Mouse (Mus musculus) midbrain, embryonic 10.5 days (tissue): ENCODE results near the gene Zbtb48. TPM values are rescaled to one million over a fixed set of nuclear protein-coding genes. Genes with fewer than 3 reads are reported as not detected.

Experiments used
- DNase-seq: peaks from one replicate; pipeline ENCODE4 v3.0.0-alpha.2; 2017; ENCODE audit warnings: low spot score
- H3K27ac ChIP-seq: fragments of 300-500 bp; sonication (generic); replicated peaks from 2 replicates; pipeline ENCODE4 v1.5.1; 2016; ENCODE audit warnings: mild to moderate bottlenecking
- H3K27me3 ChIP-seq: fragments of 300-500 bp; sonication (generic); 2 replicates; pipeline ENCODE4 v1.6.1; 2016; ENCODE audit warnings: low read depth, mild to moderate bottlenecking; ENCODE audit not compliant: poor library complexity, severe bottlenecking
- H3K36me3 ChIP-seq: fragments of 300-500 bp; sonication (generic); 2 replicates; pipeline ENCODE4 v1.6.1; 2016; ENCODE audit warnings: mild to moderate bottlenecking, moderate library complexity
- H3K4me1 ChIP-seq: fragments of 300-500 bp; sonication (generic); 2 replicates; pipeline ENCODE4 v1.6.1; 2016
- H3K4me3 ChIP-seq: fragments of 300-500 bp; sonication (generic); 2 replicates; pipeline ENCODE4 v1.5.1; 2016; ENCODE audit warnings: mild to moderate bottlenecking, moderate library complexity
- H3K9me3 ChIP-seq: fragments of 300-500 bp; sonication (generic); replicated peaks from 2 replicates; pipeline ENCODE4 v1.6.1; 2016; ENCODE audit warnings: mild to moderate bottlenecking
- WGBS: fragments of 180-500 bp; shearing (Covaris S2); methylation state at CpG from one replicate; pipeline ENCODE4 v1.1.7; 2016; 5-methylcytosine and 5-hydroxymethylcytosine counted together
- polyA plus RNA-seq: library from polyadenylated mRNA; unstranded; fragments of >200 nt; fragmentation: Nextera tagmentation; extraction: Ambion mirVana; gene quantifications from 2 replicates; pipeline ENCODE4 v1.2.1, GENCODE M21; 2016

Zbtb48 gene
- polyA plus RNA-seq, 1 experiment from 2014 or later, result 18.7 TPM

- Histone ChIP-seq H3K4me1 (peaks cover 56% of the 10 kb centered on the region), H3K36me3 (peaks cover 17% of the 10 kb centered on the region), H3K9me3 (no peaks in the 10 kb centered on the region), H3K4me3 (peak overlapping the region; percentile 88), H3K27me3 (peaks cover 39% of the 10 kb centered on the region), H3K27ac (peak overlapping the region; percentile 86; the same call in 1 of the 2 replicates)
- no peak for DNase-seq
- under 1% methylated on average over 14 of the region's 14 CpGs for WGBS
These were observed 19.3 kb downstream of the Zbtb48 start for GRCm38 (mm10) chr4:152008148-152008500.

- Histone ChIP-seq H3K4me3 (peak overlapping the region; percentile 88), H3K27ac (peak overlapping the region; percentile 86; the same call in 1 of the 2 replicates), H3K27me3 (peaks cover 39% of the 10 kb centered on the region), H3K36me3 (peaks cover 11% of the 10 kb centered on the region), H3K4me1 (peaks cover 56% of the 10 kb centered on the region), H3K9me3 (no peaks in the 10 kb centered on the region)
- no peak for DNase-seq
- 5% methylated on average over 8 of the region's 8 CpGs for WGBS
These were observed 19.9 kb downstream of the Zbtb48 start for GRCm38 (mm10) chr4:152007481-152008147.

GRCm38 (mm10) chr4:152006812-152007211 lies 20.7 kb downstream of the Zbtb48 start:
- Histone ChIP-seq H3K4me3 (no peak overlapping the region), H3K36me3 (peaks cover 3% of the 10 kb centered on the region; the same call in 1 of the 2 replicates), H3K27ac (no peak overlapping the region), H3K4me1 (peaks cover 51% of the 10 kb centered on the region), H3K9me3 (no peaks in the 10 kb centered on the region), H3K27me3 (peaks cover 39% of the 10 kb centered on the region)
- WGBS, result 19% methylated on average over 3 of the region's 3 CpGs
- no peak for DNase-seq

GRCm38 (mm10) chr4:152006137-152006536 lies 21.3 kb downstream of the Zbtb48 start:
- Histone ChIP-seq H3K27ac (no peak overlapping the region), H3K4me1 (peaks cover 45% of the 10 kb centered on the region), H3K36me3 (no peaks in the 10 kb centered on the region), H3K9me3 (no peaks in the 10 kb centered on the region), H3K27me3 (peaks cover 39% of the 10 kb centered on the region), H3K4me3 (no peak overlapping the region)
- DNase-seq, result no peak
- WGBS, result 78% methylated on average over 6 of the region's 6 CpGs

- Histone ChIP-seq H3K36me3 (0 out of 2 replicates have a peak, but pooled peaks cover 2% of the 10 kb centered on the region), H3K4me3 (no peak overlapping the region), H3K4me1 (peaks cover 11% of the 10 kb centered on the region), H3K27ac (no peak overlapping the region), H3K27me3 (peaks cover 23% of the 10 kb centered on the region), H3K9me3 (no peaks in the 10 kb centered on the region)
- WGBS, result 92% methylated on average over 3 of the region's 3 CpGs
- DNase-seq, result no peak
These were observed 25.4 kb downstream of the Zbtb48 start for GRCm38 (mm10) chr4:152002063-152002462.

GRCm38 (mm10) chr4:152001335-152001734 lies 26.1 kb downstream of the Zbtb48 start:
- 75% methylated on average over 4 of the region's 4 CpGs for WGBS
- H3K27me3 ChIP-seq, result peaks cover 16% of the 10 kb centered on the region; the same call in 1 of the 2 replicates
- H3K4me1 ChIP-seq, result peaks cover 14% of the 10 kb centered on the region
- H3K27ac ChIP-seq, result no peak overlapping the region
- 0 out of 2 replicates have a peak, but pooled peaks cover 2% of the 10 kb centered on the region for H3K36me3 ChIP-seq
- H3K9me3 ChIP-seq, result no peaks in the 10 kb centered on the region
- H3K4me3 ChIP-seq, result no peak overlapping the region
- DNase-seq, result no peak

GRCm38 (mm10) chr4:152000906-152001305 lies 26.6 kb downstream of the Zbtb48 start:
- WGBS, result 67% methylated on average over 4 of the region's 4 CpGs
- 0 out of 2 replicates have a peak, but pooled peaks cover 2% of the 10 kb centered on the region for H3K36me3 ChIP-seq
- DNase-seq, result no peak

GRCm38 (mm10) chr4:151999481-151999880 lies 28.0 kb downstream of the Zbtb48 start:
- Histone ChIP-seq H3K9me3 (no peaks in the 10 kb centered on the region), H3K4me3 (no peak overlapping the region), H3K27me3 (peaks cover 16% of the 10 kb centered on the region; the same call in 1 of the 2 replicates), H3K27ac (no peak overlapping the region), H3K36me3 (0 out of 2 replicates have a peak, but pooled peaks cover 2% of the 10 kb centered on the region), H3K4me1 (peaks cover 21% of the 10 kb centered on the region)
- DNase-seq, result no peak
- 61% methylated on average over 3 of the region's 3 CpGs for WGBS

More at GRCm38 (mm10) chr4:152000906-152001305, 26.6 kb downstream of the Zbtb48 start:
- peaks cover 16% of the 10 kb centered on the region; the same call in 1 of the 2 replicates for H3K27me3 ChIP-seq
- no peaks in the 10 kb centered on the region for H3K9me3 ChIP-seq
- H3K4me3 ChIP-seq, result no peak overlapping the region
- no peak overlapping the region for H3K27ac ChIP-seq
- peaks cover 16% of the 10 kb centered on the region for H3K4me1 ChIP-seq

- Histone ChIP-seq H3K27me3 (peaks cover 20% of the 10 kb centered on the region; the same call in 1 of the 2 replicates), H3K27ac (no peak overlapping the region), H3K4me3 (peak overlapping the region; percentile 95), H3K36me3 (peaks cover 9% of the 10 kb centered on the region), H3K9me3 (no peaks in the 10 kb centered on the region), H3K4me1 (peaks cover 35% of the 10 kb centered on the region)
- no peak for DNase-seq
- 87% methylated on average over 3 of the region's 3 CpGs for WGBS
These were observed 29.8 kb downstream of the Zbtb48 start for GRCm38 (mm10) chr4:151997701-151998100.

GRCm38 (mm10) chr4:151996951-151997222 lies 30.6 kb downstream of the Zbtb48 start:
- Histone ChIP-seq H3K27ac (peak overlapping the region; percentile 96), H3K4me3 (peak overlapping the region; percentile 95), H3K4me1 (peaks cover 35% of the 10 kb centered on the region), H3K36me3 (peaks cover 17% of the 10 kb centered on the region), H3K9me3 (no peaks in the 10 kb centered on the region), H3K27me3 (peaks cover 20% of the 10 kb centered on the region; the same call in 1 of the 2 replicates)
- WGBS, result 6% methylated on average over 13 of the region's 13 CpGs
- DNase-seq, result no peak

- H3K27ac ChIP-seq, result peak within 1 kb of the TSS; percentile 96
- no peaks in the 10 kb centered on the region for H3K9me3 ChIP-seq
- H3K36me3 ChIP-seq, result peaks cover 22% of the 10 kb centered on the region
- H3K27me3 ChIP-seq, result peaks cover 20% of the 10 kb centered on the region; the same call in 1 of the 2 replicates
- H3K4me1 ChIP-seq, result peaks cover 35% of the 10 kb centered on the region
- DNase-seq, result peak; percentile 100
- under 1% methylated on average over 94 of the region's 94 CpGs for WGBS
- peak within 1 kb of the TSS; percentile 95 for H3K4me3 ChIP-seq
These were observed 31.1 kb downstream of the Zbtb48 start, which contains the start of gene Phf13 for GRCm38 (mm10) chr4:151996173-151996950. Phf13 (minus strand) TSS chr4:151996258.

GRCm38 (mm10) chr4:151995371-151996172 lies 31.9 kb downstream of the Zbtb48 start:
- Histone ChIP-seq H3K4me1 (peaks cover 35% of the 10 kb centered on the region), H3K9me3 (no peaks in the 10 kb centered on the region), H3K36me3 (peaks cover 30% of the 10 kb centered on the region), H3K27me3 (peaks cover 20% of the 10 kb centered on the region; the same call in 1 of the 2 replicates), H3K27ac (peak overlapping the region; percentile 96), H3K4me3 (peak overlapping the region; percentile 95)
- WGBS, result 1% methylated on average over 96 of the region's 111 CpGs
- no peak for DNase-seq
